Mouse (Mus musculus): ENCODE measurements around the gene Tmem185b.

Gene Tmem185b

GRCm38 (mm10) chr1:119518786-119519185 is 7.2 kb upstream of the Tmem185b start:
- Histone ChIP-seq H3K36me3 (ENCODE audit: control insufficient read depth, insufficient read depth, low read length, poor library complexity, severe bottlenecking) (no peaks in the 10 kb centered on the region), H3K27me3 (ENCODE audit: control insufficient read depth, insufficient read depth, low read length, poor library complexity, severe bottlenecking) (no peaks in the 10 kb centered on the region)
- no peak for DNase-seq (ENCODE audit: low read depth, low spot score)

GRCm38 (mm10) chr1:119519286-119519685 is 6.7 kb upstream of the Tmem185b start:
- no peaks in the 10 kb centered on the region for H3K36me3 ChIP-seq (ENCODE audit: control insufficient read depth, insufficient read depth, low read length, poor library complexity, severe bottlenecking)
- DNase-seq (ENCODE audit: low read depth, low spot score) = no peak
- H3K27me3 ChIP-seq (ENCODE audit: control insufficient read depth, insufficient read depth, low read length, poor library complexity, severe bottlenecking) = no peaks in the 10 kb centered on the region

GRCm38 (mm10) chr1:119521029-119521428 is 4.9 kb upstream of the Tmem185b start:
- no peak for DNase-seq (ENCODE audit: low read depth, low spot score)

GRCm38 (mm10) chr1:119521681-119522080 is 4.3 kb upstream of the Tmem185b start:
- no peaks in the 10 kb centered on the region for H3K27me3 ChIP-seq (ENCODE audit: control insufficient read depth, insufficient read depth, low read length, poor library complexity, severe bottlenecking)
- no peak for DNase-seq (ENCODE audit: low read depth, low spot score)
- no peaks in the 10 kb centered on the region for H3K36me3 ChIP-seq (ENCODE audit: control insufficient read depth, insufficient read depth, low read length, poor library complexity, severe bottlenecking)

More at GRCm38 (mm10) chr1:119521029-119521428, 4.9 kb upstream of the Tmem185b start:
- no peaks in the 10 kb centered on the region for H3K36me3 ChIP-seq (ENCODE audit: control insufficient read depth, insufficient read depth, low read length, poor library complexity, severe bottlenecking)
- no peaks in the 10 kb centered on the region for H3K27me3 ChIP-seq (ENCODE audit: control insufficient read depth, insufficient read depth, low read length, poor library complexity, severe bottlenecking)

DNA sequence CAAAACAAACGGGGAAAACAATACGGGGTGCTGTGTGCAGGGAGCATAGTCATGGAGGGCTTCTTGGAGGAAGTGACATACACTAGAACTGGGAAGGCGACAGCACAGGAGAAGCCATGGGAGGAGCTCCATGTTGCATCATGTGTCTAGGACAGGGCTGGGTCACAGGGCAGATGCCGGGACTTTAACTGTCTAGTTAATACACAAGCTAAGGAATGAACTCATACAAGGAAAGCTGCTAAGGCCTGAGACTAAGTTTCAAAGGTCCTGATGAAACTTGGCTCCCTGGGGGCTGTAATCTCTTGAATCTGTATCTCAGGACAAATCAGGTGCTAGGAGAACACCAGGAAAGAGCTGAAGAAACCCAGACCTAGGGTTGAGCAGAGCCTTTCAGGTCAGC is 3.2 kb upstream of the Tmem185b start:
- no peak for DNase-seq (ENCODE audit: low read depth, low spot score)
- no peaks in the 10 kb centered on the region; the same call in 1 of the 2 replicates for H3K36me3 ChIP-seq (ENCODE audit: control insufficient read depth, insufficient read depth, low read length, poor library complexity, severe bottlenecking)

GRCm38 (mm10) chr1:119523369-119523768 is 2.6 kb upstream of the Tmem185b start:
- Histone ChIP-seq H3K27me3 (ENCODE audit: control insufficient read depth, insufficient read depth, low read length, poor library complexity, severe bottlenecking) (no peaks in the 10 kb centered on the region), H3K36me3 (ENCODE audit: control insufficient read depth, insufficient read depth, low read length, poor library complexity, severe bottlenecking) (no peaks in the 10 kb centered on the region; the same call in 1 of the 2 replicates)
- DNase-seq (ENCODE audit: low read depth, low spot score) = no peak

More for the DNA sequence above, 3.2 kb upstream of the Tmem185b start:
- no peaks in the 10 kb centered on the region for H3K27me3 ChIP-seq (ENCODE audit: control insufficient read depth, insufficient read depth, low read length, poor library complexity, severe bottlenecking)

DNA sequence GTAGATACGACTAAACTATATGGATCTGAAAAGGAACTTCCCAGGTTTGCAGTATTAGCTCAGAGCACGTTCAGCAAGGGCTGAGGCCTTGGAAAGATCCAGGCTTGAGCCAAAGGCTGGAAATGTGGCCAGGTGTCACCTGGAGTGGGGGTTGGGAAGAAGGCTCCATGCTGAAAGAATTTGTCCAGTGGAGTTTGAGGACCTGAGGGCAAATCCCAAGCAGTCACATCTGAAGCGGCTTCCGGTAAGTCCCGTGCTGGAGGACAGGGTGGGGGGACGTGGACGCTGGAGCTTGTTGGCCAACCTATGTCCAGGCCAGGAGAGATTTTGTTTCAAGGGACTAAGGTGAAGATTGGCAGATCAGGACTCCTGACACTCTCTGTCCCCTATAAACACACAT is 2.1 kb upstream of the Tmem185b start:
- H3K27me3 ChIP-seq (ENCODE audit: control insufficient read depth, insufficient read depth, low read length, poor library complexity, severe bottlenecking) = no peaks in the 10 kb centered on the region
- H3K36me3 ChIP-seq (ENCODE audit: control insufficient read depth, insufficient read depth, low read length, poor library complexity, severe bottlenecking) = no peaks in the 10 kb centered on the region; the same call in 1 of the 2 replicates
- no peak for DNase-seq (ENCODE audit: low read depth, low spot score)

DNA sequence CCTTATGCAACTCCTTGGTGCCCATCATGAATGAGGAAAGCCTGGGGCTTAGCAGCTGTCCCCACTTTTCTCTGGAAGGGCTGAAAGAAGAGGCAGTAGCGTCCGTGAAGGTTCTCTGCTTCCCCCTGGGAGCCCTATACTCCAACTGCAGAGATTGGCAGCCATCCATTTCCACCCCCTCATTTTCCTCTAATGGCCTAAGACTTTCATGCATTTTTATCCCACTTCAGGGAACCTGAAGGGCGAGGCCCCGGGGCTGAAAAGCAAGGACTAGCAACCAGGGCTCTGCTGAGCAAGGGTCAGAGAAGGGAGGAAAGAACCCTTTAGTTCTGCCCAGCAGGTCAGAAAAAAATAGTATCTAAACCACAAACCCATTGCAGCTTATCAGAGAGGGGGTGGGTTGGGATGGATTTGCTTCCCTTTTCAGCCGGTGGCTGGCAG is 936 bp upstream of the Tmem185b start:
- no peak for DNase-seq (ENCODE audit: low read depth, low spot score)
- Histone ChIP-seq H3K36me3 (ENCODE audit: control insufficient read depth, insufficient read depth, low read length, poor library complexity, severe bottlenecking) (no peaks in the 10 kb centered on the region; the same call in 1 of the 2 replicates), H3K27me3 (ENCODE audit: control insufficient read depth, insufficient read depth, low read length, poor library complexity, severe bottlenecking) (no peaks in the 10 kb centered on the region)

- Histone ChIP-seq H3K27me3 (ENCODE audit: control insufficient read depth, insufficient read depth, low read length, poor library complexity, severe bottlenecking) (no peaks in the 10 kb centered on the region), H3K36me3 (ENCODE audit: control insufficient read depth, insufficient read depth, low read length, poor library complexity, severe bottlenecking) (no peaks in the 10 kb centered on the region; the same call in 1 of the 2 replicates)
- DNase-seq (ENCODE audit: low read depth, low spot score) = no peak
Measured at GRCm38 (mm10) chr1:119530941-119531340, 5.0 kb downstream of the Tmem185b start.

DNA sequence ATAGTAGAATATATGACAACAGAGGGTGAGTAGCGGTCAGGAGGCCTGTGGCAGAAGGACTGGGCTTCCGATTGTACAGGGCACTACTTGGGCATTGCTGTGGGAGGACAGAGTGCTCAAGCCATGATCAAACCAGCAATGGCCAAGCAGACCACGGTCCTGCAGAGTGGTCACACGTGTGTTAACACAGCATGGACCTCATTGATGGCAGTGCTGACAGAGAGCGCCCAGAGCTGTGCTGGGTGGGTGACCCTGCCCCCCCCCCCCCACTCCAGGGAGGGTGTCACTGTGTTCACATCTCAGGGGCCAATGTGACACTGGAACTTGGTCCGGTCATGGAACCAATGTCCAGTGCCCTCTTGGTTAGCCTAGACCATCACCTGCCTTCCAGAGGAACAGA is 6.2 kb downstream of the Tmem185b start:
- Histone ChIP-seq H3K27me3 (ENCODE audit: control insufficient read depth, insufficient read depth, low read length, poor library complexity, severe bottlenecking) (no peaks in the 10 kb centered on the region), H3K36me3 (ENCODE audit: control insufficient read depth, insufficient read depth, low read length, poor library complexity, severe bottlenecking) (no peaks in the 10 kb centered on the region; the same call in 1 of the 2 replicates)
- DNase-seq (ENCODE audit: low read depth, low spot score) = no peak

DNA sequence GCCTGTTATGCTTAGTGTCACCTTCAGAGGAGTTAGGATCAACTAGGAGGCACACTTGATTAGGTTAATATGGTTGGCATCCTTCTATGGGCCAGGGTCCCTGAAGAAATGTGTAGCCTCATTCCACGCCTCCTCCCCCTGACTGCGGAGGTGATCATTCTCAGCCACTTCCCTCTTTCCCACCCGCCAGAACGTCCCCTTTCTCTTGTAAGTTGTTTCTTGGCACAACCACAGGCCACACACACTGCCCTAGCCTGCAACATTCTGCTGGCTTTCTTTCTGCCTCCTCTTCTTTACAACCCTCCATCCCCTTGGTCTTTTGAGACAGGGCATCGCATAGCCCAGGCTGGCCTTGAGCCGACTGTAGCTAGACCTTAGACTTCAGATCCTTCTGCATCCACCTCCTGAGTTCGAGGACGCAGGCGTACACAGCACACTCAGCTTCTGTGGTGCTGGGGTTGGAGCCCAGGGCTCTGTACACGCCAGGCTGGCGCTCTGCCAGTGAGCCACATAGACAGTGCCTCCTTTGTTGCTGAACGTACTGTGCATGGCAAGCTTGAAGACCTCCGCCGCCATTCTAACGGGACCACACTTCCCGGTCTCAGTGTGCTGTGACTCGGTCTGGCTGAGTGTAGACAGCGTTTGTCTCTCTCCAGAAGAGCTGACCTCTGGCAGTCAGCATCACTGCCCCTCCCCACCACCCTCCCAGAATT is 7.3 kb downstream of the Tmem185b start:
- H3K36me3 ChIP-seq (ENCODE audit: control insufficient read depth, insufficient read depth, low read length, poor library complexity, severe bottlenecking) = no peaks in the 10 kb centered on the region
- no peak for DNase-seq (ENCODE audit: low read depth, low spot score)
- H3K27me3 ChIP-seq (ENCODE audit: control insufficient read depth, insufficient read depth, low read length, poor library complexity, severe bottlenecking) = no peaks in the 10 kb centered on the region

GRCm38 (mm10) chr1:119534341-119534740 is 8.4 kb downstream of the Tmem185b start:
- no peak for DNase-seq (ENCODE audit: low read depth, low spot score)
- H3K27me3 ChIP-seq (ENCODE audit: control insufficient read depth, insufficient read depth, low read length, poor library complexity, severe bottlenecking) = no peaks in the 10 kb centered on the region
- H3K36me3 ChIP-seq (ENCODE audit: control insufficient read depth, insufficient read depth, low read length, poor library complexity, severe bottlenecking) = no peaks in the 10 kb centered on the region

DNA sequence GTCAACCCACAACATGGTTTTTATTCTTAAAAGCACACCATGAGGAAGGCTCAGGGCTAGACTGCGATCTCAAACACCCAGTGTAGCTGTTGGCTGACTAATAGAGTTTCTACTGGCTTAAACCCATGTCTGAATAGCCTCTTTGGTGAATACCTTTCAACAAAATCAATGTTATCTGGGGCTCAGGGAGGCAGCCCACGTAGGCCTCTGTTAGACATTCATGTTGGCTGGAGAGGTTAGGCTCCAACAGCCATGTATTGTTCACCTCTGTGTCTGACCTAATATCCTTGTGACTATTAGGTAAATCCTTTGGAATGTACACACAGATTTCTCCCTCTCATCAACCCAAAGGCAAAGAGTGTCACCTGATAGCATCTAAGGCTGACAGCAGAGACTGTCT is 10.2 kb downstream of the Tmem185b start:
- no peak for DNase-seq (ENCODE audit: low read depth, low spot score)
- H3K36me3 ChIP-seq (ENCODE audit: control insufficient read depth, insufficient read depth, low read length, poor library complexity, severe bottlenecking) = no peaks in the 10 kb centered on the region
- no peaks in the 10 kb centered on the region for H3K27me3 ChIP-seq (ENCODE audit: control insufficient read depth, insufficient read depth, low read length, poor library complexity, severe bottlenecking)

DNA sequence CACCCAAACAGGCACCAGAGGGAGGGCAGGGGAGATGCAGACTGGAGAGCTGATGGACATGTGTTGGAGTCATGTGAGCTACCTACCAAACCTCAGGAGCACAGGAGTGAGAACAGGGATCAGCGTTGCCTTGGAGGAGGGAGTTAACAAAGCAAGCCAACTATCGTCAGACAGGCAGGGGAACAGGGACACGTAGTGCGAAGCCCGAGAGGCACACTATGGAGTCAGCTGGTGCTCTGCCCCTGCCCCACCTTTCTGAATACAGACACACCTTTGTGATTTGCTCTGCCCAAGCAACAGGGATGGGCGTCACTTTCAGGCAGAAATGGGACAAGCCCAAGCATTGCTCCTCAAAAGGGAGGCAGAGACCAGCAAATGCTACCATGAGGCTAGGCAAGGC is 11.7 kb downstream of the Tmem185b start:
- Histone ChIP-seq H3K27me3 (ENCODE audit: control insufficient read depth, insufficient read depth, low read length, poor library complexity, severe bottlenecking) (no peaks in the 10 kb centered on the region), H3K36me3 (ENCODE audit: control insufficient read depth, insufficient read depth, low read length, poor library complexity, severe bottlenecking) (no peaks in the 10 kb centered on the region)
- DNase-seq (ENCODE audit: low read depth, low spot score) = no peak

- no peaks in the 10 kb centered on the region for H3K36me3 ChIP-seq (ENCODE audit: control insufficient read depth, insufficient read depth, low read length, poor library complexity, severe bottlenecking)
- no peaks in the 10 kb centered on the region for H3K27me3 ChIP-seq (ENCODE audit: control insufficient read depth, insufficient read depth, low read length, poor library complexity, severe bottlenecking)
- no peak for DNase-seq (ENCODE audit: low read depth, low spot score)
Measured at GRCm38 (mm10) chr1:119539252-119539651, 13.3 kb downstream of the Tmem185b start.

Data from splenic B cell, adult 2 months (primary cell).